ENCODE assay signal across 8 mouse cellular contexts in genomic region chr6:131382232-131382983, GRCm38 (mm10). TPM values are rescaled to one million over a fixed set of nuclear protein-coding genes. Genes with fewer than 3 reads are reported as not detected.
DNase-seq lines count a peak whose midpoint lies in the region; ATAC-seq lines count a peak whose summit lies in the region.

No protein-coding gene starts in this region.

- ATAC-seq in frontal cortex, adult (ENCODE audit: low TSS enrichment) = peak; percentile 16
- peak; percentile 60 for ATAC-seq in forebrain, embryonic 15.5 days (replicated peaks)
- ATAC-seq in intestine, embryonic 15.5 days = 0 out of 2 replicates have a peak, but pooled peaks have one; percentile 9

- H3K27ac ChIP-seq in forebrain, embryonic 15.5 days (replicated peaks) = peak overlapping the region; percentile 8; the same call in 1 of the 2 replicates
- H3K27ac ChIP-seq in intestine, embryonic 15.5 days = no peak overlapping the region

- H3K4me3 ChIP-seq in forebrain, embryonic 15.5 days = no peak overlapping the region
- H3K4me3 ChIP-seq in intestine, embryonic 15.5 days (replicated peaks) = no peak overlapping the region

- peaks cover 25% of the 10 kb centered on the region for H3K36me3 ChIP-seq in forebrain, embryonic 15.5 days
- 0 out of 2 replicates have a peak, but pooled peaks cover 10% of the 10 kb centered on the region for H3K36me3 ChIP-seq in intestine, embryonic 15.5 days

- H3K9ac ChIP-seq in forebrain, embryonic 15.5 days (replicated peaks) = no peak overlapping the region
- H3K9ac ChIP-seq in intestine, embryonic 15.5 days = no peak overlapping the region

- H3K4me2 ChIP-seq in forebrain, embryonic 15.5 days (replicated peaks) = no peak overlapping the region
- H3K4me2 ChIP-seq in intestine, embryonic 15.5 days (replicated peaks) = no peak overlapping the region

- no peaks in the 10 kb centered on the region for H3K9me3 ChIP-seq in forebrain, embryonic 15.5 days
- no peaks in the 10 kb centered on the region for H3K9me3 ChIP-seq in intestine, embryonic 15.5 days

- DNase-seq in frontal cortex, postnatal 14 days (ENCODE audit: low spot score in 2 of 2) = no peak
- DNase-seq in adrenal gland, postnatal 10 days = peak; percentile 66
- peak; percentile 65 for DNase-seq in lung, postnatal 14 days
- no peak for DNase-seq in spleen, postnatal 14 days (ENCODE audit: low spot score in 2 of 2)
- DNase-seq in left cerebral cortex, postnatal 36 days (ENCODE audit: low spot score in 2 of 2) = no peak

- no peaks in the 10 kb centered on the region for H3K27me3 ChIP-seq in forebrain, embryonic 15.5 days
- H3K27me3 ChIP-seq in intestine, embryonic 15.5 days (replicated peaks) = no peaks in the 10 kb centered on the region

- WGBS in forebrain, embryonic 15.5 days = 30% methylated on average over 14 of the region's 14 CpGs
- WGBS in intestine, embryonic 15.5 days = 53% methylated on average over 14 of the region's 14 CpGs

- intact Hi-C loops in left cerebral cortex, postnatal 36 days (cut with DNase I) = no loop called here

- peaks cover 36% of the 10 kb centered on the region for H3K4me1 ChIP-seq in forebrain, embryonic 15.5 days
- peaks cover 14% of the 10 kb centered on the region; the same call in 1 of the 2 replicates for H3K4me1 ChIP-seq in intestine, embryonic 15.5 days (replicated peaks)

RNA-seq across cellular contexts. Expression of gene Ybx3, which starts 5.9 kb away (rescaled TPM):
- total RNA-seq in adrenal gland, postnatal 10 days (2021) = 100 to 1,000 TPM; 245 to 254 TPM
- 19.5 and 20.8 TPM in 2 replicates for polyA plus RNA-seq in forebrain, embryonic 15.5 days (2015; fragmentation: Nextera tagmentation; extraction: Ambion mirVana)
- polyA plus RNA-seq in intestine, embryonic 15.5 days (2015; fragmentation: Nextera tagmentation; extraction: Ambion mirVana) = 52.7 and 57.6 TPM in 2 replicates
- total RNA-seq in left cerebral cortex, postnatal 36 days (2021) = 10 to 100 TPM; 40.9 to 44.5 TPM

RNA-seq across cellular contexts. Expression of gene Styk1, which starts 29.0 kb away (rescaled TPM):
- total RNA-seq in adrenal gland, postnatal 10 days (2021) = under 1 TPM; 0.36 to 0.67 TPM
- 3.4 and 4.3 TPM in 2 replicates for polyA plus RNA-seq in forebrain, embryonic 15.5 days (2015; fragmentation: Nextera tagmentation; extraction: Ambion mirVana)
- polyA plus RNA-seq in intestine, embryonic 15.5 days (2015; fragmentation: Nextera tagmentation; extraction: Ambion mirVana) = 11.3 and 13.8 TPM in 2 replicates
- under 1 TPM in 1 of 2 experiments, not detected in 1; 0.34 TPM for total RNA-seq in left cerebral cortex, postnatal 36 days (2021)

Comparison
In these comparisons a context has a peak if more than half of its experiments do, and no peak if none do; other contexts are left out.
1. ATAC-seq: peak in every context shown above with its lines; median percentile 60 in forebrain, embryonic 15.5 days; 16 in frontal cortex, adult; 9 in intestine, embryonic 15.5 days.
2. DNase-seq: peak in adrenal gland, postnatal 10 days (single experiment) and lung, postnatal 14 days (single experiment); none in frontal cortex, postnatal 14 days (0 of 2), spleen, postnatal 14 days (0 of 2) and left cerebral cortex, postnatal 36 days (0 of 2).
3. RNA of gene Ybx3, which starts 5.9 kb away (total RNA-seq): 245 to 254 TPM in adrenal gland, postnatal 10 days; 40.9 to 44.5 TPM in left cerebral cortex, postnatal 36 days; every median in the first group is over 4 times any median in the second.